Mouse (Mus musculus): ENCODE measurements around the gene Alox5ap. TPM values are rescaled to one million over a fixed set of nuclear protein-coding genes. Genes with fewer than 3 reads are reported as not detected.

Alox5ap gene
- 156 and 205 TPM in 2 replicates for total RNA-seq (2017)

DNA sequence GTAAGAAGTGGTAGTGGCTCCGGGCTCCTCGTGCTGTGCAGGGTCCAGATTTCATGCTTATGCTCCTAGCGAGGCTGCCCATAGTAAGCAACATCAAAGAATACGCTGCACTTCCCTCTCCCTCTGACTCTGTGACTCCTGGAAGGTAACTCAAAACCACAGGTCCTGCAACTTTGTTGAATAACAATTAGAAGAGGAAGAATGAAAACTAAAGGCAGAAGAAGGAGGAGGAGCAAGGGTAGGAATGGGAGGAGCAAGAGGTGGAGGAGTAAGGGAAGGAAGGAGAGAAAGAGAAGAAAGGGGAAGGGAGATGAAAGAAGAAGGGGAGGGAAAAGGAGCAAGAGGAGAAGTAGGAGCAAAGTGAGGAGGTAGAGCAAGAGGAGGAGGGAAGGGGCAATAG, at the start of gene Alox5ap:
Alox5ap (plus strand) TSS at position 363 of the 400 bp plus-strand sequence.
- peak; percentile 38 for ATAC-seq (replicated peaks; ENCODE audit: low read depth, poor library complexity, severe bottlenecking)

- no peak for ATAC-seq (replicated peaks; ENCODE audit: low read depth, poor library complexity, severe bottlenecking)
Observed at GRCm38 (mm10) chr5:149215540-149215939, 49.0 kb upstream of the Alox5ap start.

GRCm38 (mm10) chr5:149217524-149218357, 46.8 kb upstream of the Alox5ap start:
- no peak for ATAC-seq (replicated peaks; ENCODE audit: low read depth, poor library complexity, severe bottlenecking)

- no peak for ATAC-seq (replicated peaks; ENCODE audit: low read depth, poor library complexity, severe bottlenecking)
Observed at GRCm38 (mm10) chr5:149219493-149219892, 45.1 kb upstream of the Alox5ap start.

GRCm38 (mm10) chr5:149221355-149221754, 43.2 kb upstream of the Alox5ap start:
- peak; percentile 69 for ATAC-seq (replicated peaks; ENCODE audit: low read depth, poor library complexity, severe bottlenecking)

DNA sequence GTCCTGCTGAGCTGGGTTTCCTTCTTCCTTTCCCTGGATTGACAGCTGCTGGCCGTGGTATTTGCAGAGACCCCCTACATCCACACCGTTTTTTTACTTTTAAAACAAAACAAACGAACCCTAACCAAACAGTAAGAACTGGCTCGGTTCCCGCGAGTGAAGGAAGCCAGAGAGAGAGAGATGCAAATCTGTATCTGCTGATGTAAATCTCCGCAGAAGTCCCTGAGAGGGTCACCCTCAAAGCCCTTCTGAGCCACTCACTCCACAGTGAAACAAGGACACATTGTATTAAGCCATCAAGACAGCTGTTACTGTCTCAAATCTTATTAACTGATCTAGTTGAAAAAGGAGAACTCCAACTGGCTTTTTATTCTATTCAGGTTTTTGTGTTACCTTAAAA, 39.9 kb upstream of the Alox5ap start:
- no peak for ATAC-seq (replicated peaks; ENCODE audit: low read depth, poor library complexity, severe bottlenecking)

GRCm38 (mm10) chr5:149228700-149229618, 35.6 kb upstream of the Alox5ap start:
- peak; percentile 97 for ATAC-seq (replicated peaks; ENCODE audit: low read depth, poor library complexity, severe bottlenecking)

DNA sequence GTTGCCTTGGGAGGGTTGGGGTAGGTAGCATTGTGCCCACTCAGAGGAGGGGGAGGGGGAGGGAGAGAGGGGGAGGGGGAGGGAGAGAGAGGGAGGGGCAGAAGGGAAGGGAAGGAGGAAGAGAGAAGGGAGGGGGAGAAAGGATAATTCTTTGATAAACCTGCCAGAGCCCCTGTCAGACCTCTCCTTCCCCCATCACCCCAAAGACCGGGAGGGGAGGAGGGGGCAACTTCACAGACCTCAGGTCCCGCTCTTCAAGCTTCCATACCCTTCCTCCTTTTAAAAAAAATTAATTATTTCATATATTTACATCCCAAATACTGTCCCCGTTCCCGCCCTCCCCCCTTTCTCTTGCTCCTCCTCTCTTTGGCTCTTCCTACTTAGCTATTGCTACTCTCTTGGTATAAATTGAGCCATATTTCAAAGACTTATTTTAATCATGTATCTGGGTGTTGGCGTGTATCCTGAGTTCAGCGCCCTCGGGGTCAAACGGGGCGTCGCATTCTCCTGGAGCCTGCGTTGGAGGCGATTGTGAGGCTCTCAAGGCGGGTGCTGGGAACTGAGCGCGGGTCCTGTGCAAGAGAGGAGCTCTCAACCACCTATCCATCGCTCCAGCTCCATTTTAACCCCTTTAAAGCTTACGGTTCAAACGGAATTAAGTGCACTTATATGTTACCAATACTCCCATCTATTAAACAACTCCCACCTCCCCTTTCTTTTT, 34.8 kb upstream of the Alox5ap start:
- no peak for ATAC-seq (replicated peaks; ENCODE audit: low read depth, poor library complexity, severe bottlenecking)

DNA sequence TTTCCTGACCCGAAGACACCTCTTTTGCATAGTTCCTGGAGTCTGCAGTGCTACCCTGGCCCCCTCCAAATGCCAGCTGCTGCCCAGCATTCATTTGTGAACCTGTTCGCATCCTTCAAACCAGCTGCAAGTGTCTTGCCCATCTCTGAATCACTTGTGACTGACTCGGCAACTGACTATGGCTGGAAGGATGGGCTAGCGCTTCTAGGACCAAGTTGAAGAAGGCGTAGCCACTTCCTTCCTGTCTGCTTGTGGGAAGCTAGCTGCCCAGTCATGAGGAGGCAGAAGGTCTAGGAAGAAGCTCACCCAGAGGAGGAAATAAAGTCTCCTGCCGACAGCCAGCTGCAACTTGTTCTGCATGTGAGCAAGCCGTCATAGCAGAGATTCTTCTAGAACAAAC, 29.6 kb upstream of the Alox5ap start:
- ATAC-seq (replicated peaks; ENCODE audit: low read depth, poor library complexity, severe bottlenecking), result peak; percentile 85

DNA sequence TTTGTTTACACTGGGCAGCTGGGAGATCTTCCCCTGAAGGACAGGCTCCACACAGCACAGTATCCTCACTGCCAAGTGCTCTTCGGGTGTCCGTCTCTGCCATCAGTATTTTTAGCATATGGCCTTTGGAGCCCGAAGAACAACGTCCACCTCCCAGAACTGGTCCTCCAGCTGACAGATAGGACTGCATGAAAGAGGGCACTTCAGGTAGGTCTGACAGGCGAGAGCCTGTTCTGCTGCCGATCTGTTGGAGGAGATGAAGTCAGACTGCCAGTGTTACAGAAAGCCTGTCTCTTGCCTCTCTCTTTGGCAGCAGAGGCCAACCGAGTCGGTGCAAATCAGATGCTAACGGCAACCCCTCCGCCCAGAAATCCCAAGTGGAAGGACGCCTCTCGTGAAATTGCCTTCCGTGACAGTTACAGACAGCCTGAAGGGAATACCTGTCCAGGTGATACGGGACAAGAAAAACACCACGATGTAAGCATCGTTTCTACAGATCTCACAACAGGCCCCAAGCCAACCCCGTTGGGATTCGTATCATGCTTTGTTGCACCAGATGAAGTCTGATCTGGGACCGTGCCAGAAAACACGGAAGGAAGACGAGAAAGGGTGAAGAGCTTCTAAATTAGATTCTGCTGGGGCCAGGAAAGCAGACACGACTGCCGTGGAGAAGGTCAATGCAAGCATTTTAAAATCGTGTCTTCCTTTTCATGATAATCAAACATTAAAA, 27.2 kb upstream of the Alox5ap start:
- ATAC-seq (replicated peaks; ENCODE audit: low read depth, poor library complexity, severe bottlenecking), result no peak

DNA sequence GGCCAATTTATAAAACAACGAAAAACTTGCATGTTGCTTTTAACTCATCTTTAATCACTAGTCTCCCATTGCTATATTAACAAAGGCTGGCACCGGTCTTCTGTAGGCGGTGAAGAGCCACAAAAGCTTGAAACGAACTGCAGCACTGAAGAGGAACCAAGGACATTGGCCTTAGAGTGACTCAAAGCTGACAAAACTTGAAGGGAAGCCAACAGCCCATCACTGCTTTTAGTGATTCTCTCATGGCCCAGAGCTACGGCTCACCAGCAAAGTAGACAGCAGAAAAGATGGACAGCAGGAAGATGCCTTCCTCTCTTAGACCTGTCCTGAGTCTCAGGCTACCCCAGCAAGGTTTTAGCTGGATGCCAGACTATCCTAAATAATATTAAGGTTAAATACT, 22.1 kb upstream of the Alox5ap start:
- no peak for ATAC-seq (replicated peaks; ENCODE audit: low read depth, poor library complexity, severe bottlenecking)

GRCm38 (mm10) chr5:149243053-149243452, 21.5 kb upstream of the Alox5ap start:
- ATAC-seq (replicated peaks; ENCODE audit: low read depth, poor library complexity, severe bottlenecking), result no peak

GRCm38 (mm10) chr5:149245391-149245964, 19.1 kb upstream of the Alox5ap start:
- ATAC-seq (replicated peaks; ENCODE audit: low read depth, poor library complexity, severe bottlenecking), result peak; percentile 28

GRCm38 (mm10) chr5:149245965-149246470, 18.5 kb upstream of the Alox5ap start:
- peak; percentile 91 for ATAC-seq (replicated peaks; ENCODE audit: low read depth, poor library complexity, severe bottlenecking)

DNA sequence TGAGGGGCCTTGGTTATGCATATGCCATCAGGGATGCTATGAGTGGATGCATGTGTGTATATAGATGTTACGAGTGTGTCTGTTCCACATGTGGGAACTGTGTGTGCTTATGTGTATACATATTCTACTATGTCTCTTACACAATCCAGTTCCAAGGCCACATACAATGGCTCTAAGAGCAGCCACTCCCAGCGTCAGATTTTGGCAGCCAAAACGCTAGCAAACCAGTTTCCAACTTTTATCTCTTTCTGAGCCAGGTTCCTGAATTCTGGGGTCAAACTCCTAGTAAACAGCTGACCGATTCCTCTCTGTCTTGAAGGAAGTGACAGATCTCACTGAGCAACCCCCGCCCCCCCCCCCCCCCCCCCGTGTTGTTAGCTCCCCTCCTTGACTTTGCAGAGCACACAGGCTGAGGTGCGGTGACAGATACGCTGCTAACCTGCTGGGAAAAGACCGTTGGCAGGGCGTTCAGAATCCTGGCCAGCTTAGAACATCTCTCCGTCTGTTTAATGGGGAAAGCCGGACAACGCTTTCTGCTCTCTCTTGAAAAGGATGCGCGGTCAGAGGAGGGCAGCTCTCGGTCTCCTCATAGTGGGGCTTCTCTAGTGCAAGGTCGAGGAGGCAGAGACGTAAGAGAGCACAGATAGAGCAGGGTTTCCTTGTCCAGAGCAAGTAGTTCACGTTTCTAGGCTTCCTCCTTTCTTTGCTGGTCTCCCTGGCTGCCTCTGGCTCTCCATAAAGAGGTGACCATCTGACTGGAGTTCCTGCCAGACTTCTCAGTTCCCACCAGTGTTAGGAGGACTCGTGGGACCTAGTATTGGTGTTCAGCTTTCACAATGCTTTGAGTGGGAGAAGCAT, 17.3 kb upstream of the Alox5ap start:
- ATAC-seq (replicated peaks; ENCODE audit: low read depth, poor library complexity, severe bottlenecking), result 0 out of 2 replicates have a peak, but pooled peaks have one; percentile 8

DNA sequence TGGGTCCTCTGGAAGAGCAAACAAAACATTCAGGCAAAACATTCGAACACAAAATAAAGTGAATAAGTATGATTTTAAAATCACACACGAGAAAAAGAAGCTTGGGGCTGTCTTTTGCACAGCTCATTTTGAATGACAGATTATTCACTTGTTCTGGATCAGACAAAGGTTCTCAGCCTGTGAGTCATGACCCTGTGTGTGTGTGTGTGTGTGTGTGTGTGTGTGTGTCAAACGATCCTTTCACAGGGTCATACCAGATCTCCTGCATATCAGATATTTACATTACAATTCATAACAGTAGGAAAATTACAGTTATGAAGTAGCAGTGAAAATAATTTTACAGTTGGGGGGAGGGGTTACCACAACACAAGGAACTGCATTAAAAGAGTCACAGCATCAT, 12.3 kb upstream of the Alox5ap start:
- ATAC-seq (replicated peaks; ENCODE audit: low read depth, poor library complexity, severe bottlenecking), result no peak

DNA sequence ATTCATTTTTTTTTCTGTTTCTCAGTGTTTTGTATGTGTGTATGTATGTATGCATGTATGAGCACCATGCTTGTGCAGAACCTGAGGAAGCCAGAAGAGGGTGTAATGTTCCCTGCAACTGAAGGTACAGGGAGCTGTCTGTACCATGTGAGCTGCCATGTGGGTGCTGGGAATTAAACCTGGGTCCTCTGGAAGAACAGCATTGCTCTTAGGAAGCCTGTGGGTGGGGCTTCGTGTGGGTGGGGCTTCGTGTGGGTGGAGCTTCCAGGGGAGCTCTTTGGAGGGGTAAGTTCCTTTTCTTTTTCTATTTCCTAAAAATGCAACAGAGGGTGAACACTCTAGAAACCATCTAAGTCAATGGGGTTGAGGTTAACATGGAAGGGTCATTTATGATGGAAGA, 11.1 kb upstream of the Alox5ap start:
- ATAC-seq (replicated peaks; ENCODE audit: low read depth, poor library complexity, severe bottlenecking), result no peak

DNA sequence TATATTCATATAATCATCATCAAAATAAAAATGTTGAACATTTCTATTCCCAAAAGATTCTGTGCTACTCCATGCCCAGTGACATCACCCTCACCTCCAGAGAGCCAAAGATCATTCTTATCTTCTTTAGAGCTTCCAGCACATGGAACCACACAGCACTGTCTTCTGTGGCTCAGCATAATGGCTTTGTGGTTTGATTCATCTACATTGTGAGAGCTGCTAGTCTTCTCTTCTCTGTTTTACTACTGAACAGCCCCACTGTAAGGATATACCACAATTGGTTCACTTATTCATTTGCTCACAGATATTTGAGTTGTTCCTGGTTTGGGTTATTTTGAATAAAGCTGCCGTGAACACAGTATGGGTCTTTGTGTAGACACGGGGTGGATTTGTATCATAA, 9.0 kb upstream of the Alox5ap start:
- peak; percentile 81 for ATAC-seq (replicated peaks; ENCODE audit: low read depth, poor library complexity, severe bottlenecking)

Data from common myeloid progenitor, adult 5-6 weeks (primary cell).